Mouse (Mus musculus) intestine, embryonic 14.5 days (tissue): ENCODE results near the gene Grap2. TPM values are rescaled to one million over a fixed set of nuclear protein-coding genes. Genes with fewer than 3 reads are reported as not detected.

ENCODE experiments used
- microRNA-seq: library from miRNA; unstranded; fragments of <30 nt; microRNA quantifications from one replicate; pipeline ENCODE4, GENCODE M21; 2016
- polyA plus RNA-seq: library from polyadenylated mRNA; unstranded; fragments of >200 nt; fragmentation: Nextera tagmentation; extraction: Ambion mirVana; gene quantifications from 2 replicates; pipeline ENCODE4 v1.2.1, GENCODE M21; 2014

Grap2 gene
- polyA plus RNA-seq, 1 experiment from 2014 or later: 0.80 TPM

Small RNA genes within 50 kb of the gene (microRNA-seq; reads per million reads assigned to microRNA genes)
- not detected for gene Mir6957

Other genes starting within 250 kb of the Grap2 start
- gene Enthd1, start 7.4 kb upstream of the Grap2 start, polyA plus RNA-seq: not detected in 2 replicates
- 6.3 and 6.6 TPM in 2 replicates for gene Fam83f, start 99.3 kb downstream of the Grap2 start, polyA plus RNA-seq
- gene Tnrc6b, start 138.7 kb downstream of the Grap2 start, polyA plus RNA-seq: 16.3 and 19.2 TPM in 2 replicates